Mouse (Mus musculus): Measurements from ENCODE around the gene Klk7. TPM values are rescaled to one million over a fixed set of nuclear protein-coding genes. Genes with fewer than 3 reads are reported as not detected.

Gene Klk7
- total RNA-seq, 2 experiments from 2014 or later = 0.19 to 0.20 TPM

- intact Hi-C loops (cut with DNase I) = no loop called here
These were observed 19.5 kb upstream of the Klk7 start, which contains the start of gene Klk9 for GRCm38 (mm10) chr7:43791591-43791990. Gene Klk9 (plus strand): TSS chr7:43791891.

GRCm38 (mm10) chr7:43796355-43796754 lies 14.7 kb upstream of the Klk7 start:
- intact Hi-C loops (cut with DNase I) = no loop called here
- no peak for DNase-seq

More at GRCm38 (mm10) chr7:43791591-43791990, 19.5 kb upstream of the Klk7 start, which contains the start of gene Klk9:
- DNase-seq = no peak

GRCm38 (mm10) chr7:43797333-43797769 lies 13.7 kb upstream of the Klk7 start, which contains the start of gene Klk8:
Gene Klk8 (plus strand): TSS chr7:43797577.
- DNase-seq = peak in 1 of 2 experiments; percentile 35

GRCm38 (mm10) chr7:43797844-43798462 lies 13.1 kb upstream of the Klk7 start:
- intact Hi-C loops (cut with DNase I) = no loop called here
- no peak for DNase-seq

More at GRCm38 (mm10) chr7:43797333-43797769, 13.7 kb upstream of the Klk7 start, which contains the start of gene Klk8:
- intact Hi-C loops (cut with DNase I) = no loop called here

GRCm38 (mm10) chr7:43799876-43800275 lies 11.2 kb upstream of the Klk7 start:
- intact Hi-C loops (cut with DNase I) = no loop called here
- DNase-seq = no peak

GRCm38 (mm10) chr7:43815211-43815610 lies 4.1 kb downstream of the Klk7 start:
- intact Hi-C loops (cut with DNase I) = no loop called here
- DNase-seq = no peak

GRCm38 (mm10) chr7:43816746-43817145 lies 5.7 kb downstream of the Klk7 start:
- intact Hi-C loops (cut with DNase I) = no loop called here
- DNase-seq = no peak

- DNase-seq = no peak
- intact Hi-C loops (cut with DNase I) = no loop called here
These were observed 10.5 kb downstream of the Klk7 start for GRCm38 (mm10) chr7:43821581-43821980.

GRCm38 (mm10) chr7:43824199-43824598 lies 13.1 kb downstream of the Klk7 start, which contains the start of gene Klk6:
Gene Klk6 (plus strand): TSS chr7:43824499.
- DNase-seq = no peak
- intact Hi-C loops (cut with DNase I) = no loop called here

- intact Hi-C loops (cut with DNase I) = no loop called here
- DNase-seq = no peak
These were observed 15.0 kb downstream of the Klk7 start for GRCm38 (mm10) chr7:43826056-43826455.

GRCm38 (mm10) chr7:43827706-43828105 lies 16.6 kb downstream of the Klk7 start:
- intact Hi-C loops (cut with DNase I) = no loop called here
- DNase-seq = no peak

GRCm38 (mm10) chr7:43829006-43829405 lies 17.9 kb downstream of the Klk7 start:
- no peak for DNase-seq
- intact Hi-C loops (cut with DNase I) = no loop called here

- DNase-seq = no peak
- intact Hi-C loops (cut with DNase I) = no loop called here
These were observed 30.6 kb downstream of the Klk7 start, which contains the start of gene Klk5 for GRCm38 (mm10) chr7:43841701-43842100. Gene Klk5 (plus strand): TSS chr7:43841971.

GRCm38 (mm10) chr7:43843801-43844200 lies 32.7 kb downstream of the Klk7 start:
- DNase-seq = no peak
- intact Hi-C loops (cut with DNase I) = no loop called here

- DNase-seq = no peak
- intact Hi-C loops (cut with DNase I) = no loop called here
These were observed 40.5 kb downstream of the Klk7 start for GRCm38 (mm10) chr7:43851616-43852015.

- intact Hi-C loops (cut with DNase I) = no loop called here
These were observed 43.7 kb downstream of the Klk7 start for GRCm38 (mm10) chr7:43854642-43855380.

GRCm38 (mm10) chr7:43855709-43856108 lies 44.6 kb downstream of the Klk7 start:
- DNase-seq = no peak
- intact Hi-C loops (cut with DNase I) = no loop called here

More at GRCm38 (mm10) chr7:43854642-43855380, 43.7 kb downstream of the Klk7 start:
- no peak for DNase-seq

- DNase-seq = no peak
- intact Hi-C loops (cut with DNase I) = no loop called here
These were observed 45.2 kb downstream of the Klk7 start for GRCm38 (mm10) chr7:43856307-43856706.

GRCm38 (mm10) chr7:43857501-43857900 lies 46.4 kb downstream of the Klk7 start:
- no peak for DNase-seq
- intact Hi-C loops (cut with DNase I) = no loop called here

GRCm38 (mm10) chr7:43860411-43860810 lies 49.3 kb downstream of the Klk7 start:
- intact Hi-C loops (cut with DNase I) = no loop called here
- DNase-seq = no peak

Data from heart, postnatal 14 days (tissue).